Mouse (Mus musculus): ENCODE measurements around the gene Mto1.
"Not testable (repeated sequence)": the region's sequence is repeated elsewhere in the genome, so short reads cannot be mapped to it uniquely, and the experiment has no call there.

Mto1 gene

GRCm38 (mm10) chr9:78506002-78506721 lies 58.2 kb downstream of the Mto1 start:
- no peak for DNase-seq (ENCODE audit: low spot score)

GRCm38 (mm10) chr9:78506722-78507077 lies 58.7 kb downstream of the Mto1 start:
- no peak for DNase-seq (ENCODE audit: low spot score)

GRCm38 (mm10) chr9:78508106-78508786 lies 60.2 kb downstream of the Mto1 start:
- DNase-seq (ENCODE audit: low spot score): no peak

GRCm38 (mm10) chr9:78511705-78512104 lies 63.7 kb downstream of the Mto1 start:
- no peak for DNase-seq (ENCODE audit: low spot score)

GRCm38 (mm10) chr9:78513776-78514500 lies 65.9 kb downstream of the Mto1 start:
- no peak for DNase-seq (ENCODE audit: low spot score)

- DNase-seq (ENCODE audit: low spot score): no peak
These were observed 66.7 kb downstream of the Mto1 start for GRCm38 (mm10) chr9:78514681-78515080.

- DNase-seq (ENCODE audit: low spot score): peak; percentile 52
These were observed 68.1 kb downstream of the Mto1 start for GRCm38 (mm10) chr9:78516125-78516524.

- DNase-seq (ENCODE audit: low spot score): not testable (repeated sequence)
These were observed 69.2 kb downstream of the Mto1 start for GRCm38 (mm10) chr9:78517237-78517636.

- peak; percentile 48 for DNase-seq (ENCODE audit: low spot score)
These were observed 72.2 kb downstream of the Mto1 start for GRCm38 (mm10) chr9:78520127-78520779.

- no peak for DNase-seq (ENCODE audit: low spot score)
These were observed 73.0 kb downstream of the Mto1 start for GRCm38 (mm10) chr9:78520780-78521601.

GRCm38 (mm10) chr9:78521689-78522088 lies 73.7 kb downstream of the Mto1 start:
- DNase-seq (ENCODE audit: low spot score): no peak
